Mouse (Mus musculus) kidney, adult 2 months (tissue): Measurements from ENCODE around the gene Adora2a.
"Not testable (repeated sequence)": the region's sequence is repeated elsewhere in the genome, so short reads cannot be mapped to it uniquely, and the experiment has no call there.

Source experiments
- CTCF ChIP-seq: fragments of 200-500 bp; conservative IDR thresholded peaks from 2 replicates; pipeline ENCODE4 v1.5.1; 2011; ENCODE audit warnings: low read depth, mild to moderate bottlenecking, control low read depth, low read length, moderate library complexity, mixed read lengths; ENCODE audit not compliant: insufficient read depth, insufficient read length
- POLR2A ChIP-seq: fragments of 200-500 bp; IDR thresholded peaks from one replicate; pipeline ENCODE4 v1.6.1; 2011; ENCODE audit warnings: low read depth, low read length, control low read depth

GRCm38 (mm10) chr10:75292206-75292605 is 24.5 kb upstream of the Adora2a start:
- TF ChIP-seq POLR2A, CTCF: not testable (repeated sequence)
